Mouse (Mus musculus) monocyte, adult 5-6 weeks (primary cell): Measurements from ENCODE around the gene Knl1. TPM values are rescaled to one million over a fixed set of nuclear protein-coding genes. Genes with fewer than 3 reads are reported as not detected.
"Not testable (repeated sequence)": the region's sequence is repeated elsewhere in the genome, so short reads cannot be mapped to it uniquely, and the experiment has no call there.

ENCODE experiments used
- ATAC-seq: fragments of 153-309, 156-312 bp; replicated peaks from 2 replicates; pipeline ENCODE4 v1.8.0; 2017; ENCODE audit warnings: mild to moderate bottlenecking; ENCODE audit not compliant: low TSS enrichment, insufficient number of reproducible peaks, severe bottlenecking, poor library complexity, low FRiP score
- total RNA-seq: library from RNA; stranded (forward); fragments of 200-1000, 200-491, 200-594 nt; gene quantifications from 3 replicates; pipeline ENCODE4 v1.2.3, GENCODE M21; 2017

Knl1 gene
- 2.5 to 4.6 TPM (median 2.6 TPM) in 3 replicates for total RNA-seq

GRCm38 (mm10) chr2:119046649-119047611 is at the start of gene Knl1:
Knl1 (plus strand) TSS chr2:119047119.
- peak; percentile 94 for ATAC-seq

GRCm38 (mm10) chr2:118998115-118998866 is 48.6 kb upstream of the Knl1 start:
- ATAC-seq, result no peak

GRCm38 (mm10) chr2:118999025-118999639 is 47.8 kb upstream of the Knl1 start:
- ATAC-seq, result no peak

GRCm38 (mm10) chr2:119006886-119007285 is 40.0 kb upstream of the Knl1 start:
- ATAC-seq, result no peak

- no peak for ATAC-seq
Observed at GRCm38 (mm10) chr2:119009376-119009775, 37.5 kb upstream of the Knl1 start.

GRCm38 (mm10) chr2:119014989-119015388 is 31.9 kb upstream of the Knl1 start:
- no peak for ATAC-seq

GRCm38 (mm10) chr2:119015604-119016180 is 31.2 kb upstream of the Knl1 start:
- ATAC-seq, result peak; percentile 94

- ATAC-seq, result not testable (repeated sequence)
Observed at GRCm38 (mm10) chr2:119016312-119016711, 30.6 kb upstream of the Knl1 start.

- no peak for ATAC-seq
Observed at GRCm38 (mm10) chr2:119017647-119018046, 29.3 kb upstream of the Knl1 start.

GRCm38 (mm10) chr2:119018391-119019122 is 28.4 kb upstream of the Knl1 start:
- no peak for ATAC-seq

- no peak for ATAC-seq
Observed at GRCm38 (mm10) chr2:119019131-119019530, 27.8 kb upstream of the Knl1 start.

GRCm38 (mm10) chr2:119019538-119019937 is 27.4 kb upstream of the Knl1 start:
- ATAC-seq, result no peak

GRCm38 (mm10) chr2:119023154-119023660 is 23.7 kb upstream of the Knl1 start:
- no peak for ATAC-seq

GRCm38 (mm10) chr2:119024536-119025238 is 22.2 kb upstream of the Knl1 start:
- no peak for ATAC-seq

GRCm38 (mm10) chr2:119025239-119025616 is 21.7 kb upstream of the Knl1 start:
- no peak for ATAC-seq

- no peak for ATAC-seq
Observed at GRCm38 (mm10) chr2:119026951-119027350, 20.0 kb upstream of the Knl1 start.

- peak; percentile 98 for ATAC-seq
Observed at GRCm38 (mm10) chr2:119028941-119029551, 17.9 kb upstream of the Knl1 start, which contains the start of gene Ccdc32. Ccdc32 (minus strand) TSS chr2:119029393.
